Mouse (Mus musculus): ENCODE measurements around the gene Fam155a. TPM values are rescaled to one million over a fixed set of nuclear protein-coding genes. Genes with fewer than 3 reads are reported as not detected.

Gene Fam155a
- polyA plus RNA-seq, 1 experiment from 2014 or later: 31.2 TPM

DNA sequence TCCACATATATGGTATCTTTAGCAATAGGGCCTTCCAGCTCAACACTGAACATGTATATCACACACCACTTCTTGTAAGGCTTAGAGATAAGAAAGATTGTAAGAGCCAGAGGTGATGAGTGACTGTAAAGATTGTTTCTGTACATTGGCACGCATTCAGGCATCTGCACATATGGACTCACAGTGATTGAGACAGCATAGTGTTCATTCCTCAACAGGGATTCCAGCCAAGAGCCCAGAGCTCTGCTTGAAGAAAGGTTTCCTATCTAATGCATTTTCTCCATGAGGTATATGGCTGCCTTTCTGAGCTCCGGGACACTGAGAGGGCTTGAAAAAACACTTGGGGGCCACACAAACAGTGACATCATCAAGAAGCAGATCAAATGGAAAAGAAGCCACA, 438.2 kb downstream of the Fam155a start:
- no peak overlapping the region for H3K4me3 ChIP-seq
- peaks cover 15% of the 10 kb centered on the region for H3K4me1 ChIP-seq (replicated peaks)
- WGBS: 88% methylated on average over 2 of the region's 2 CpGs
- no peak overlapping the region for H3K4me2 ChIP-seq
- no peaks in the 10 kb centered on the region for H3K36me3 ChIP-seq
- H3K27ac ChIP-seq (replicated peaks): no peak overlapping the region
- no peaks in the 10 kb centered on the region for H3K27me3 ChIP-seq
- no peak overlapping the region for H3K9ac ChIP-seq
- H3K9me3 ChIP-seq: no peaks in the 10 kb centered on the region
- no peak for ATAC-seq (ENCODE audit: low FRiP score, low read depth)

DNA sequence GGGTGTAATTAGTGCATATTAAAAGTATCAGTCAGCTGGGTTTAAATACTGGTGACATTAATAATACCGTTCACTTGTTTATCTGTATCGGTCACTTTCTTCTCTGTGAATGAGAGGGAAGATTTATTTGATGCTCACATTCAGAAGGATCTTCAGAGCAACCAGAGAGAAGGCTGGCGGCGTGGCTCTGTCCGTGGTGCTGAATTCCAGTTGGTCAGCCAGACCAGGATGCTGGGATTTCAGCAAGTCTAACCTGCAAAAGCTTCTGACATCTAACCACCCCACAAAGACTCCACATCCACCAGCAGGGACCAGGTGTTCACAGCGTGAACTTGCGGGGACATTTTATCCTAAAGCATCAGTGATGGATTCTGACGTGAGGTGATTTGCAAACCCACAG, 461.5 kb downstream of the Fam155a start:
- Histone ChIP-seq H3K9ac (no peak overlapping the region), H3K4me1 (replicated peaks) (no peaks in the 10 kb centered on the region), H3K4me2 (no peak overlapping the region), H3K27me3 (no peaks in the 10 kb centered on the region), H3K36me3 (no peaks in the 10 kb centered on the region), H3K9me3 (no peaks in the 10 kb centered on the region), H3K27ac (replicated peaks) (no peak overlapping the region), H3K4me3 (no peak overlapping the region)
- 31% methylated on average over 8 of the region's 8 CpGs for WGBS
- no peak for ATAC-seq (ENCODE audit: low FRiP score, low read depth)

DNA sequence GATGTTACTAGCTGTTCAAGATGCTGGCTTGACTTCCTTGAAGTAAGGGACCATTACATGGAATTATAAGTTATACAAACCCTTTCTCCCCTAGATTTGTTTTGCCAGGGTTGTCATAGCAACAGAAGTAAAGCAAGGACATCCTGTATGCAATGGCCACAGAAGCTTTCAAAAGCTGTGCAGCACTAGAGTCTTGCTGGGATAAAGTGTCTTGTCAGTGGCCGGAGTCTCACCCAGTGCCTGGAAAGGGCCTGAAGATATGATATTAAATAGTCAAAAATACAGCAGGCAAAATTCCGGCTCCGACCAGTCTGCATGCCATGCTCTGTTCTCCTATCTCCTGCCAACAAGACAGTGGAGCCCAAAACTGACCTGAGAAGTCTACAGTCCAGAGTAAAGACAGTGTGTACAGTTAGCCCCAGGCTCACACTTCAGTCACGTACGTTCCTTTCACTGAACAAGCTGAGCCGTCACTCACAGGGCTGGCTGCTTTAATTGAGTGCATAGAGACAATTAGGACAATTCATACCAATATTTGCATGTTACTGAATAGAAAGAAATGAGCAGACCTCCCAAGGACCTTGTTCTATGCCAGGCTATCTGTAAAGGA, 467.3 kb downstream of the Fam155a start:
- no peaks in the 10 kb centered on the region for H3K36me3 ChIP-seq
- no peaks in the 10 kb centered on the region for H3K27me3 ChIP-seq
- H3K4me3 ChIP-seq: no peak overlapping the region
- H3K9ac ChIP-seq: no peak overlapping the region
- H3K9me3 ChIP-seq: no peaks in the 10 kb centered on the region
- H3K4me1 ChIP-seq (replicated peaks): no peaks in the 10 kb centered on the region
- WGBS: 57% methylated on average over 6 of the region's 6 CpGs
- no peak overlapping the region for H3K27ac ChIP-seq (replicated peaks)
- no peak for ATAC-seq (ENCODE audit: low FRiP score, low read depth)
- H3K4me2 ChIP-seq: no peak overlapping the region

DNA sequence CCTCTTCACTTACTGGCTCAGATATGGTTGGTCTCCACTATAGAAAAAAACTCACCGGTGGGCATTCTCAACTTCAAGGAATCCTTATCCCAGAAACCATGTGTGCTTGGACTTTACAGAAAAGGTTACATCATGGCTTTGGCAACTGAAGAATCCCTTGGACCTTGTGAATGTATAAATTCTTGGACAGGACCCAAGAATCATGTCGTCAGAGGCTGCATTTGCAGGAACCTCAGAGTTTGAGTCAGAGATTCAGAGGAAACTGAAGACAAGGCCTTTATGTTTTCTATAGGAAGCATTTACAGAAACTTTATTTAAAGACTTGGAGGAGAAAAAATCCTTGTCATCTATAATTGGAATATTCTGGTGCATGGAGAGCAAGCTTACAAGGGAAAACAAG, 475.9 kb downstream of the Fam155a start:
- Histone ChIP-seq H3K9me3 (no peaks in the 10 kb centered on the region), H3K36me3 (no peaks in the 10 kb centered on the region), H3K27me3 (no peaks in the 10 kb centered on the region), H3K4me2 (no peak overlapping the region), H3K9ac (no peak overlapping the region), H3K27ac (replicated peaks) (no peak overlapping the region), H3K4me3 (no peak overlapping the region), H3K4me1 (replicated peaks) (no peaks in the 10 kb centered on the region)
- 73% methylated on average over 2 of the region's 2 CpGs for WGBS
- ATAC-seq (ENCODE audit: low FRiP score, low read depth): no peak

DNA sequence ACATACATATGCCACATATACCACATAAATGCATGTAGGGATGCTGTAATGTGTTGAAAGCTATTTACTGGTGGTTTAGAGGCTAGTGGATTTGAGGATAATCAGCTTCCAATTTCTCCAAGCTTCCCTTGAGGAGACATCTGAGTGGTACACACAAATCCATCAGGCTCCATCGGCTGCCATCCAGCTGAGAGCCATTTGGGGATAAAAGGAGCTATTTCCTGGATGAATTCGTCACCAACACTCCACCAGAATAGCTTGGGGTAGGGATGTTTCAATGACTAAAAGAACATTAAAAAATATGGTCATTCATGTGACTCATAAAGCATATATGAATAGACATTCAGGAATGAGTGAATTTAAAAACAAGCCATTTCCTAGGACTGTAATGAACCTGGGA, 478.4 kb downstream of the Fam155a start:
- ATAC-seq (ENCODE audit: low FRiP score, low read depth): no peak
- Histone ChIP-seq H3K27me3 (no peaks in the 10 kb centered on the region), H3K36me3 (no peaks in the 10 kb centered on the region), H3K4me3 (no peak overlapping the region), H3K9me3 (no peaks in the 10 kb centered on the region), H3K9ac (no peak overlapping the region), H3K27ac (replicated peaks) (no peak overlapping the region), H3K4me2 (no peak overlapping the region), H3K4me1 (replicated peaks) (no peaks in the 10 kb centered on the region)
- 55% methylated on average over 2 of the region's 2 CpGs for WGBS

- 19% methylated on average over 8 of the region's 8 CpGs for WGBS
These were observed 482.8 kb downstream of the Fam155a start for GRCm38 (mm10) chr8:9288015-9288729.

GRCm38 (mm10) chr8:9274117-9274516, 496.8 kb downstream of the Fam155a start:
- WGBS: 78% methylated on average over 8 of the region's 8 CpGs
- H3K27ac ChIP-seq (replicated peaks): no peak overlapping the region
- no peak for ATAC-seq (ENCODE audit: low FRiP score, low read depth)
- no peaks in the 10 kb centered on the region for H3K4me1 ChIP-seq (replicated peaks)
- no peaks in the 10 kb centered on the region for H3K27me3 ChIP-seq
- H3K9me3 ChIP-seq: no peaks in the 10 kb centered on the region
- no peak overlapping the region for H3K4me3 ChIP-seq
- H3K9ac ChIP-seq: no peak overlapping the region
- no peak overlapping the region for H3K4me2 ChIP-seq
- no peaks in the 10 kb centered on the region for H3K36me3 ChIP-seq

More at GRCm38 (mm10) chr8:9288015-9288729, 482.8 kb downstream of the Fam155a start:
- 0 out of 2 replicates have a peak, but pooled peaks cover 3% of the 10 kb centered on the region for H3K4me1 ChIP-seq (replicated peaks)
- ATAC-seq (ENCODE audit: low FRiP score, low read depth): no peak
- H3K27me3 ChIP-seq: no peaks in the 10 kb centered on the region
- no peak overlapping the region for H3K27ac ChIP-seq (replicated peaks)
- H3K9ac ChIP-seq: no peak overlapping the region
- H3K4me3 ChIP-seq: no peak overlapping the region
- H3K9me3 ChIP-seq: no peaks in the 10 kb centered on the region
- H3K4me2 ChIP-seq: no peak overlapping the region
- no peaks in the 10 kb centered on the region for H3K36me3 ChIP-seq

DNA sequence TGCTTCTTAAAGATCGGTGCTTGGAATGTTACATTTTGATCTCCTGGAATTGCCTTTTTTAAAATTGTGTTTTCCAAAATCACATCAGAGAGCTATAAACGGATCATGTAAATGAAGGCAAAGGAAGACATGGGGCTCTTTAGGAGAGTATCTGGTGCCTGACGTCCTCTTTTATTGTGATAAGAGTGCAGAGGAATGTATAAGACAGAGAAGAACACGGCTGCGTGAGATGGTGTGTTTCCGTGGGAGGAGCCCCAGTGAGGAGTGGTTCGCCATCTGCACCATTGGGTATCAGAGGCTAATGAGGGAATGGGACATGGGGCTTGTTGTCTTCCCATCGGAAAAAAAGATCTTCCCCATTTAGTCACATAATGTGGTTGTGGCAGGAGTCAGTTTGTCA, 506.6 kb downstream of the Fam155a start:
- WGBS: 84% methylated on average over 8 of the region's 8 CpGs
- no peak overlapping the region for H3K9ac ChIP-seq
- no peak overlapping the region for H3K4me3 ChIP-seq
- no peaks in the 10 kb centered on the region for H3K36me3 ChIP-seq
- H3K27ac ChIP-seq (replicated peaks): no peak overlapping the region
- no peaks in the 10 kb centered on the region for H3K9me3 ChIP-seq
- ATAC-seq (ENCODE audit: low FRiP score, low read depth): no peak
- peaks cover 6% of the 10 kb centered on the region for H3K4me1 ChIP-seq (replicated peaks)
- H3K27me3 ChIP-seq: no peaks in the 10 kb centered on the region
- no peak overlapping the region for H3K4me2 ChIP-seq

GRCm38 (mm10) chr8:9261527-9261926, 509.4 kb downstream of the Fam155a start:
- peak overlapping the region; percentile 62 for H3K27ac ChIP-seq (replicated peaks)
- 17% methylated on average over 8 of the region's 8 CpGs for WGBS
- H3K4me2 ChIP-seq: 0 out of 2 replicates have a peak overlapping the region, but pooled peaks have one; percentile 3
- no peaks in the 10 kb centered on the region for H3K9me3 ChIP-seq
- peaks cover 6% of the 10 kb centered on the region for H3K4me1 ChIP-seq (replicated peaks)
- H3K36me3 ChIP-seq: no peaks in the 10 kb centered on the region
- peak; percentile 52; the same call in 1 of the 2 replicates for ATAC-seq (ENCODE audit: low FRiP score, low read depth)
- H3K27me3 ChIP-seq: no peaks in the 10 kb centered on the region
- no peak overlapping the region for H3K4me3 ChIP-seq
- no peak overlapping the region for H3K9ac ChIP-seq

GRCm38 (mm10) chr8:9255316-9255715, 515.6 kb downstream of the Fam155a start:
- Histone ChIP-seq H3K4me2 (no peak overlapping the region), H3K4me1 (replicated peaks) (no peaks in the 10 kb centered on the region), H3K36me3 (no peaks in the 10 kb centered on the region), H3K9ac (no peak overlapping the region), H3K9me3 (no peaks in the 10 kb centered on the region), H3K27me3 (no peaks in the 10 kb centered on the region), H3K27ac (replicated peaks) (no peak overlapping the region), H3K4me3 (no peak overlapping the region)
- ATAC-seq (ENCODE audit: low FRiP score, low read depth): no peak
- WGBS: 87% methylated on average over 5 of the region's 5 CpGs

- no peak for ATAC-seq (ENCODE audit: low FRiP score, low read depth)
- no peaks in the 10 kb centered on the region for H3K9me3 ChIP-seq
- H3K27ac ChIP-seq (replicated peaks): no peak overlapping the region
- H3K9ac ChIP-seq: no peak overlapping the region
- 74% methylated on average over 4 of the region's 4 CpGs for WGBS
- H3K27me3 ChIP-seq: no peaks in the 10 kb centered on the region
- H3K36me3 ChIP-seq: no peaks in the 10 kb centered on the region
- H3K4me1 ChIP-seq (replicated peaks): peaks cover 9% of the 10 kb centered on the region
- no peak overlapping the region for H3K4me3 ChIP-seq
- H3K4me2 ChIP-seq: no peak overlapping the region
These were observed 518.0 kb downstream of the Fam155a start for GRCm38 (mm10) chr8:9252991-9253390.

- no peak overlapping the region for H3K9ac ChIP-seq
- H3K4me3 ChIP-seq: no peak overlapping the region
- WGBS: 64% methylated on average over 17 of the region's 17 CpGs
- H3K27me3 ChIP-seq: no peaks in the 10 kb centered on the region
- H3K4me2 ChIP-seq: no peak overlapping the region
- H3K27ac ChIP-seq (replicated peaks): peak overlapping the region; percentile 43; the same call in 1 of the 2 replicates
- no peak for ATAC-seq (ENCODE audit: low FRiP score, low read depth)
- peaks cover 19% of the 10 kb centered on the region for H3K4me1 ChIP-seq (replicated peaks)
- H3K36me3 ChIP-seq: no peaks in the 10 kb centered on the region
- H3K9me3 ChIP-seq: no peaks in the 10 kb centered on the region
These were observed 522.7 kb downstream of the Fam155a start for GRCm38 (mm10) chr8:9248109-9248821.

All from hindbrain, embryonic 15.5 days (tissue).